Comparison of ENCODE assay signal across 9 mouse cellular contexts in the genomic region with DNA sequence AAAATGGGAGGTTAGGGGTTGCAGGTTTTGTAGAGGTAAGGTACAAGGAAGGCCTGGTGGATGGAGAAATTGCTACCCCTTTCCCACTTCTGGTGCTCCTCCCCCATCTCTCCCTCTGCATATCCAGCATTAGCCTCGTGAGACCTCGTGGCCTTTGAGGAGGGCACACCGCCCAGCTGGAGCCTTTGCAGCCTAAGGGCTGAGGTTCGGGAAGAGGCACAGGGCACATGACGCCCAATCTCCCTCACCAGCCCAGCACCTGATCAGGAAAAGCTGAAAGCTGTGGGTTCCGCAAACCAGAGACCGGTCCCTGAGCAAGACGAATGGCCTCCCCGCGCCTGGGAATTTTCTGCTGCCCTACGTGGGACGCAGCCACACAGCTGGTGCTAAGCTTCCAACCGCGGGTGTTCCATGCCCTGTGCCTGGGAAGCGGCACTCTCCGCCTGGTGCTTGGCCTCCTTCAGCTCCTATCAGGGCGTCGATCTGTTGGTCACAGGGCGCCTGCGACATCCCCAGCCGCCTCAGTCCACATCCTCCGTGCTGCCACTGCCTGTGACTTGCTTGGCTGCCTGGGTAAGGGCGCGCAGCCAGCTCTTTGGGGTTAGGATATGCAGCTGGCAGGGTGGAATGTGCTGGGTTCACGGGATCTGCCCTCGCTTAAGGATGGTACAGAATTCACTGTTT. TPM values are rescaled to one million over a fixed set of nuclear protein-coding genes. Genes with fewer than 3 reads are reported as not detected.
DNase-seq lines count a peak whose midpoint lies in the region; ATAC-seq and TF ChIP-seq lines count a peak whose summit lies in the region.
"Had no signal": no experiment of that assay in that cellular context is flagged by ENCODE, and none has a peak within 500 bp of the region (broad histone marks: within the 10 kb centered on the region; RNA-seq: fewer than 3 reads in every experiment).

TSS of gene Gpr143 (plus strand) at position 202 of the 684 bp plus-strand sequence.

- TF ChIP-seq EP300 in lung, postnatal 0 days (IDR thresholded peaks at IDR 0.05) = no peak

- peaks cover 16% of the 10 kb centered on the region for H3K27me3 ChIP-seq in Patski
- no peaks in the 10 kb centered on the region for H3K27me3 ChIP-seq in forebrain, embryonic 14.5 days (replicated peaks; ENCODE audit: control insufficient read depth, insufficient read depth, low read length)
- H3K27me3 ChIP-seq in lung, postnatal 0 days (replicated peaks; ENCODE audit: insufficient read depth, low read length) = no peaks in the 10 kb centered on the region
- peaks cover 8% of the 10 kb centered on the region; the same call in 1 of the 2 replicates for H3K27me3 ChIP-seq in stomach, embryonic 15.5 days (replicated peaks)

- no peaks in the 10 kb centered on the region for H3K36me3 ChIP-seq in forebrain, embryonic 14.5 days (ENCODE audit: control insufficient read depth, insufficient read depth, low read length)
- H3K36me3 ChIP-seq in lung, postnatal 0 days (ENCODE audit: insufficient read depth, low read length) = no peaks in the 10 kb centered on the region
- no peaks in the 10 kb centered on the region for H3K36me3 ChIP-seq in stomach, embryonic 15.5 days

- peak within 1 kb of the TSS; percentile 46 for H3K4me2 ChIP-seq in forebrain, embryonic 14.5 days (ENCODE audit: low read length)
- peak within 1 kb of the TSS; percentile 33 for H3K4me2 ChIP-seq in lung, postnatal 0 days (replicated peaks; ENCODE audit: low read depth, low read length)
- peak within 1 kb of the TSS; percentile 48 for H3K4me2 ChIP-seq in stomach, embryonic 15.5 days

- peak; percentile 1 for DNase-seq in cerebellum, adult 18-20 months
- DNase-seq in Patski (ENCODE audit: low read depth, low spot score) = no peak
- peak; percentile 3 for DNase-seq in forebrain, embryonic 14.5 days (ENCODE audit: low spot score)
- DNase-seq in kidney, adult 18-20 months = peak; percentile 58
- DNase-seq in lung, postnatal 0 days (ENCODE audit: low spot score) = peak; percentile 29
- DNase-seq in thymus, adult 18-20 months = no peak

- H3K27ac ChIP-seq in forebrain, embryonic 14.5 days (ENCODE audit: low read depth, low read length) = no peak within 1 kb of the TSS
- H3K27ac ChIP-seq in lung, postnatal 0 days (ENCODE audit: low read length) = no peak within 1 kb of the TSS
- no peak within 1 kb of the TSS for H3K27ac ChIP-seq in stomach, embryonic 15.5 days
- H3K27ac ChIP-seq: macrophage had no signal

- no peak for TF ChIP-seq CTCF in Patski (IDR thresholded peaks at IDR 0.05)
- no peak for TF ChIP-seq CTCF in lung, postnatal 0 days (IDR thresholded peaks at IDR 0.05)

- H3K4me1 ChIP-seq in forebrain, embryonic 14.5 days (ENCODE audit: control insufficient read depth, insufficient read depth, low read length) = no peaks in the 10 kb centered on the region
- H3K4me1 ChIP-seq in lung, postnatal 0 days (ENCODE audit: insufficient read depth, low read depth, low read length) = no peaks in the 10 kb centered on the region
- H3K4me1 ChIP-seq in stomach, embryonic 15.5 days = no peaks in the 10 kb centered on the region

- CTCF ChIA-PET in Patski (lab: Charles Lee) = no interaction called here

- WGBS in forebrain, embryonic 14.5 days = 30% methylated on average over 25 of the region's 26 CpGs
- 14% methylated on average over 25 of the region's 26 CpGs for WGBS in lung, postnatal 0 days
- whole genome bisulfite sequencing in stomach, embryonic 15.5 days = 18% methylated on average over 26 of the region's 26 CpGs

- in situ Hi-C loops in Patski (cut with MboI; ENCODE audit: low pct_unique_long_range_greater_than_20kb) = no loop called here

- POLR2A ChIA-PET in Patski (lab: Charles Lee) = no interaction called here

- H3K9ac ChIP-seq in forebrain, embryonic 14.5 days (ENCODE audit: low read length) = no peak within 1 kb of the TSS
- H3K9ac ChIP-seq in lung, postnatal 0 days (replicated peaks; ENCODE audit: low read depth) = no peak within 1 kb of the TSS
- no peak within 1 kb of the TSS for H3K9ac ChIP-seq in stomach, embryonic 15.5 days

- peak within 1 kb of the TSS; percentile 18 for H3K4me3 ChIP-seq in forebrain, embryonic 14.5 days (ENCODE audit: low read depth, low read length)
- no peak within 1 kb of the TSS for H3K4me3 ChIP-seq in lung, postnatal 0 days (ENCODE audit: low read depth, low read length)
- peak within 1 kb of the TSS; percentile 11; the same call in 1 of the 2 replicates for H3K4me3 ChIP-seq in stomach, embryonic 15.5 days (replicated peaks)

- H3K9me3 ChIP-seq in forebrain, embryonic 14.5 days (replicated peaks; ENCODE audit: control insufficient read depth, low read length) = no peaks in the 10 kb centered on the region
- H3K9me3 ChIP-seq in lung, postnatal 0 days (ENCODE audit: low read length) = no peaks in the 10 kb centered on the region
- no peaks in the 10 kb centered on the region for H3K9me3 ChIP-seq in stomach, embryonic 15.5 days

- ATAC-seq in cerebellum, adult (ENCODE audit: insufficient number of reproducible peaks, low FRiP score, low TSS enrichment) = no peak
- ATAC-seq in Patski = peak; percentile 54
- ATAC-seq in forebrain, embryonic 14.5 days = peak; percentile 10; the same call in 1 of the 2 replicates
- peak; percentile 67 for ATAC-seq in lung, postnatal 0 days
- no peak for ATAC-seq in stomach, embryonic 15.5 days (ENCODE audit: insufficient read depth, low FRiP score, low read depth)

RNA-seq across cellular contexts. Expression of gene Gpr143, which starts in this region (rescaled TPM):
- polyA plus RNA-seq in Patski (2021) = not detected
- 0.25 and 0.37 TPM in 2 replicates for polyA plus RNA-seq in forebrain, embryonic 14.5 days (2014; fragmentation: Nextera tagmentation; extraction: Ambion mirVana)
- polyA plus RNA-seq in lung, postnatal 0 days (2015; fragmentation: Nextera tagmentation; extraction: Ambion mirVana) = 0.08 and 0.12 TPM in 2 replicates
- 0.13 and 0.21 TPM in 2 replicates for polyA plus RNA-seq in stomach, embryonic 15.5 days (2015; fragmentation: Nextera tagmentation; extraction: Ambion mirVana)
- polyA plus RNA-seq: macrophage had no signal

Comparison
In these comparisons a context has a peak if more than half of its experiments do, and no peak if none do; other contexts are left out.
1. Peak in ATAC-seq in Patski; RNA of the gene not detected or under 1 TPM.
2. Peak in DNase-seq, ATAC-seq, H3K4me3 ChIP-seq and H3K4me2 ChIP-seq in forebrain, embryonic 14.5 days; RNA of the gene not detected or under 1 TPM.
3. Peak in DNase-seq, ATAC-seq and H3K4me2 ChIP-seq in lung, postnatal 0 days; RNA of the gene not detected or under 1 TPM.
4. DNase-seq: peak in cerebellum, adult 18-20 months (2 of 2) and kidney, adult 18-20 months (single experiment); none in Patski (single experiment) and thymus, adult 18-20 months (0 of 2).
5. Peak in every context shown above with its lines, with median percentiles within 50 percentile points of each other: H3K4me2 ChIP-seq.